In genomic region chr5:122566626-122567025, GRCm38 (mm10) we compare ENCODE assay signal across 11 mouse cellular contexts. TPM values are rescaled to one million over a fixed set of nuclear protein-coding genes. Genes with fewer than 3 reads are reported as not detected.
A peak's percentile ranks its signal among the peaks of the same experiment; 100 is the strongest.
DNase-seq lines count a peak whose midpoint lies in the region; ATAC-seq and TF ChIP-seq lines count a peak whose summit lies in the region.
"Had no signal": no experiment of that assay in that cellular context is flagged by ENCODE, and none has a peak within 500 bp of the region (broad histone marks: within the 10 kb centered on the region; RNA-seq: fewer than 3 reads in every experiment).

No protein-coding gene starts in this region.

- peak; percentile 37 for DNase-seq in forebrain, embryonic 14.5 days (ENCODE audit: low spot score)
- DNase-seq in forebrain, embryonic 11.5 days (ENCODE audit: low spot score): no peak
- DNase-seq in cerebellum, adult 18-20 months: peak; percentile 75 to 80
- no peak for DNase-seq in heart, embryonic 10.5 days (ENCODE audit: low spot score)
- peak; percentile 28 to 64 for DNase-seq in left cerebral cortex, adult 8-10 months (ENCODE audit: low spot score in 2 of 2)
- DNase-seq in kidney, postnatal 36 days: no peak
- no peak for DNase-seq in spleen, adult 18-20 months
- DNase-seq: retina, postnatal 1 day had no signal

- peaks cover 48% of the 10 kb centered on the region for H3K36me3 ChIP-seq in forebrain, embryonic 14.5 days (ENCODE audit: control insufficient read depth, insufficient read depth, low read length)
- peaks cover 5% of the 10 kb centered on the region; the same call in 1 of the 2 replicates for H3K36me3 ChIP-seq in forebrain, embryonic 11.5 days (ENCODE audit: control insufficient read depth, insufficient read depth, low read length)
- peaks cover 47% of the 10 kb centered on the region for H3K36me3 ChIP-seq in heart, embryonic 10.5 days
- H3K36me3 ChIP-seq in intestine, postnatal 0 days (ENCODE audit: control insufficient read depth, insufficient read depth): 0 out of 2 replicates have a peak, but pooled peaks cover 5% of the 10 kb centered on the region

- ATAC-seq in forebrain, embryonic 14.5 days: no peak
- no peak for ATAC-seq in forebrain, embryonic 11.5 days (replicated peaks; ENCODE audit: low FRiP score)
- ATAC-seq in intestine, postnatal 0 days: no peak

- H3K27ac ChIP-seq in forebrain, embryonic 14.5 days (ENCODE audit: low read depth, low read length): peak overlapping the region; percentile 33; the same call in 1 of the 2 replicates
- H3K27ac ChIP-seq in forebrain, embryonic 11.5 days (ENCODE audit: low read depth, low read length): no peak overlapping the region
- peak overlapping the region; percentile 17; the same call in 1 of the 2 replicates for H3K27ac ChIP-seq in heart, embryonic 10.5 days
- H3K27ac ChIP-seq in intestine, postnatal 0 days (ENCODE audit: low read depth, low read length): no peak overlapping the region
- H3K27ac ChIP-seq: limb, embryonic 12.5 days had no signal

- H3K4me2 ChIP-seq in forebrain, embryonic 14.5 days (ENCODE audit: low read length): no peak overlapping the region
- no peak overlapping the region for H3K4me2 ChIP-seq in forebrain, embryonic 11.5 days (ENCODE audit: low read depth, low read length, severe bottlenecking)
- no peak overlapping the region for H3K4me2 ChIP-seq in intestine, postnatal 0 days (replicated peaks; ENCODE audit: low read depth)
- H3K4me2 ChIP-seq: limb, embryonic 12.5 days had no signal

- TF ChIP-seq CTCF in intestine, postnatal 0 days (IDR thresholded peaks at IDR 0.05; ENCODE audit: low read depth): no peak

- no peaks in the 10 kb centered on the region for H3K9me3 ChIP-seq in forebrain, embryonic 14.5 days (replicated peaks; ENCODE audit: control insufficient read depth, low read length)
- no peaks in the 10 kb centered on the region for H3K9me3 ChIP-seq in forebrain, embryonic 11.5 days (ENCODE audit: control insufficient read depth, low read length)
- H3K9me3 ChIP-seq in heart, embryonic 10.5 days: no peaks in the 10 kb centered on the region
- H3K9me3 ChIP-seq in intestine, postnatal 0 days (ENCODE audit: control insufficient read depth): no peaks in the 10 kb centered on the region
- H3K9me3 ChIP-seq: limb, embryonic 12.5 days; megakaryocyte, embryonic 14.5 days had no signal

- H3K9ac ChIP-seq in forebrain, embryonic 14.5 days (ENCODE audit: low read length): no peak overlapping the region
- H3K9ac ChIP-seq in forebrain, embryonic 11.5 days (ENCODE audit: low read length): no peak overlapping the region
- no peak overlapping the region for H3K9ac ChIP-seq in intestine, postnatal 0 days (ENCODE audit: low read depth, low read length)
- H3K9ac ChIP-seq: limb, embryonic 12.5 days had no signal

- no peaks in the 10 kb centered on the region for H3K4me1 ChIP-seq in forebrain, embryonic 14.5 days (ENCODE audit: control insufficient read depth, insufficient read depth, low read length)
- no peaks in the 10 kb centered on the region for H3K4me1 ChIP-seq in forebrain, embryonic 11.5 days (replicated peaks; ENCODE audit: control insufficient read depth, insufficient read depth, low read length)
- H3K4me1 ChIP-seq in heart, embryonic 10.5 days: peaks cover 17% of the 10 kb centered on the region
- H3K4me1 ChIP-seq in intestine, postnatal 0 days (replicated peaks; ENCODE audit: control insufficient read depth, insufficient read depth, low read length): no peaks in the 10 kb centered on the region
- H3K4me1 ChIP-seq: limb, embryonic 12.5 days; megakaryocyte, embryonic 14.5 days had no signal

- 68% methylated on average over 8 of the region's 8 CpGs for WGBS in forebrain, embryonic 14.5 days
- WGBS in forebrain, embryonic 11.5 days: 72% methylated on average over 8 of the region's 8 CpGs
- WGBS in heart, embryonic 10.5 days: 78% methylated on average over 8 of the region's 8 CpGs
- WGBS in intestine, postnatal 0 days: 79% methylated on average over 8 of the region's 8 CpGs

- no peak overlapping the region for H3K4me3 ChIP-seq in forebrain, embryonic 14.5 days (ENCODE audit: low read depth, low read length)
- H3K4me3 ChIP-seq in forebrain, embryonic 11.5 days (ENCODE audit: low read depth, low read length): no peak overlapping the region
- no peak overlapping the region for H3K4me3 ChIP-seq in heart, embryonic 10.5 days
- H3K4me3 ChIP-seq in intestine, postnatal 0 days (ENCODE audit: low read depth, low read length): no peak overlapping the region
- H3K4me3 ChIP-seq: limb, embryonic 12.5 days; megakaryocyte, embryonic 14.5 days had no signal

- no peaks in the 10 kb centered on the region for H3K27me3 ChIP-seq in forebrain, embryonic 14.5 days (replicated peaks; ENCODE audit: control insufficient read depth, insufficient read depth, low read length)
- H3K27me3 ChIP-seq in forebrain, embryonic 11.5 days (ENCODE audit: control insufficient read depth, insufficient read depth, low read length): no peaks in the 10 kb centered on the region
- no peaks in the 10 kb centered on the region for H3K27me3 ChIP-seq in heart, embryonic 10.5 days (ENCODE audit: insufficient read depth, poor library complexity, severe bottlenecking)
- H3K27me3 ChIP-seq in intestine, postnatal 0 days (replicated peaks; ENCODE audit: control insufficient read depth, insufficient read depth, low read length): no peaks in the 10 kb centered on the region
- H3K27me3 ChIP-seq: limb, embryonic 12.5 days had no signal

RNA-seq across cellular contexts. Expression of gene Ift81, which starts 47.7 kb away (rescaled TPM):
- 48.9 and 67.6 TPM in 2 replicates for polyA plus RNA-seq in forebrain, embryonic 14.5 days (2014; fragmentation: Nextera tagmentation; extraction: Ambion mirVana)
- polyA plus RNA-seq in forebrain, embryonic 11.5 days (2014; fragmentation: Nextera tagmentation; extraction: Ambion mirVana): 49.4 TPM in 2 replicates
- polyA plus RNA-seq in heart, embryonic 10.5 days (2016; fragmentation: Nextera tagmentation; extraction: Ambion mirVana): 25.2 and 35.2 TPM in 2 replicates
- total RNA-seq in left cerebral cortex, adult 8-10 months (2022): 10 to 100 TPM; 52.6 to 67.4 (median 57.2) TPM
- 10.2 and 11.7 TPM in 2 replicates for polyA plus RNA-seq in intestine, postnatal 0 days (2015; fragmentation: Nextera tagmentation; extraction: Ambion mirVana)

Comparison
In these comparisons a context has a peak if more than half of its experiments do, and no peak if none do; other contexts are left out.
1. DNase-seq: peak in forebrain, embryonic 14.5 days (single experiment), cerebellum, adult 18-20 months (2 of 2) and left cerebral cortex, adult 8-10 months (2 of 2); none in forebrain, embryonic 11.5 days (single experiment), heart, embryonic 10.5 days (single experiment), kidney, postnatal 36 days (0 of 2) and spleen, adult 18-20 months (0 of 2).
2. H3K27ac ChIP-seq: peak in forebrain, embryonic 14.5 days (single experiment) and heart, embryonic 10.5 days (single experiment); none in forebrain, embryonic 11.5 days (single experiment) and intestine, postnatal 0 days (single experiment).